Mouse (Mus musculus): ENCODE measurements at regions not wholly inside any gene's neighbourhood (a gene's known extent, or its start where the extent isn't known, plus 50 kb on each side); places are given as distances from the start of the nearest gene placed in this dataset.

GRCm38 (mm10) chr15:29356395-29356794 lies 816.0 kb upstream of the Ctnnd2 start:
- no peaks in the 10 kb centered on the region for H3K4me1 ChIP-seq (replicated peaks; ENCODE audit: control insufficient read depth, insufficient read depth, low read length)
- no peak for DNase-seq (ENCODE audit: low spot score)
- H3K4me3 ChIP-seq (replicated peaks; ENCODE audit: low read length), result no peak overlapping the region
- no peak overlapping the region for H3K9ac ChIP-seq
- H3K4me2 ChIP-seq (replicated peaks), result no peak overlapping the region
- no peak for ATAC-seq (ENCODE audit: low FRiP score)
- no peak overlapping the region for H3K27ac ChIP-seq
- 93% methylated on average over 4 of the region's 4 CpGs for WGBS
- no peaks in the 10 kb centered on the region for H3K9me3 ChIP-seq (ENCODE audit: control insufficient read depth, low read length)
- H3K36me3 ChIP-seq (replicated peaks; ENCODE audit: control insufficient read depth, insufficient read depth), result no peaks in the 10 kb centered on the region
- H3K27me3 ChIP-seq (ENCODE audit: control insufficient read depth, insufficient read depth, low read length), result no peaks in the 10 kb centered on the region

DNA sequence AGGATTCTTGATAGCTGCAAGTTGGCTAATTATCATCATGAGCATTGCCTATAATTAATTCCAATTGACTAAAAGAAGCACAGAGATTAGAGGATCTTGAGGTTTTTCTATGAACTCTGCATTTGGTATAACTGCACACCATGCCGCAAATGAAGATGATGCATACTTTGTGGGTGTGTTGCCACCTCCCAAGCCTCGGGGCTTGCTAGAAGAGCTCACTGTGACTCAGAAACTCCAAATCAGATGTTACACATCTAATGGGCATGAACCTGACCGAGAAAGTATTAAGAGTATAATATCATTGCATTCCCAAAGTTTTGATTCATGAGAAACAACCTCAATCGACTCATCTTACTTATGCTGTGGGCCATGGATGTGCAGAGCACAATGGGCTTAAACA lies 772.5 kb upstream of the Ctnnd2 start:
- DNase-seq (ENCODE audit: low spot score) (no peak), ATAC-seq (ENCODE audit: low FRiP score) (no peak)
- 96% methylated on average over 4 of the region's 4 CpGs for WGBS
- no peaks in the 10 kb centered on the region for H3K27me3 ChIP-seq (ENCODE audit: control insufficient read depth, insufficient read depth, low read length)
- H3K27ac ChIP-seq, result no peak overlapping the region
- H3K4me3 ChIP-seq (replicated peaks; ENCODE audit: low read length), result no peak overlapping the region
- no peaks in the 10 kb centered on the region for H3K9me3 ChIP-seq (ENCODE audit: control insufficient read depth, low read length)
- no peak overlapping the region for H3K9ac ChIP-seq
- H3K4me1 ChIP-seq (replicated peaks; ENCODE audit: control insufficient read depth, insufficient read depth, low read length), result no peaks in the 10 kb centered on the region
- H3K36me3 ChIP-seq (replicated peaks; ENCODE audit: control insufficient read depth, insufficient read depth), result no peaks in the 10 kb centered on the region
- H3K4me2 ChIP-seq (replicated peaks), result no peak overlapping the region

- no peaks in the 10 kb centered on the region for H3K27me3 ChIP-seq (ENCODE audit: control insufficient read depth, insufficient read depth, low read length)
- H3K4me2 ChIP-seq (replicated peaks), result no peak overlapping the region
- 14% methylated on average over 4 of the region's 4 CpGs for WGBS
- ATAC-seq (ENCODE audit: low FRiP score), result peak; percentile 77; the same call in 1 of the 2 replicates
- H3K4me1 ChIP-seq (replicated peaks; ENCODE audit: control insufficient read depth, insufficient read depth, low read length), result peaks cover 6% of the 10 kb centered on the region; the same call in 1 of the 2 replicates
- no peak overlapping the region for H3K27ac ChIP-seq
- no peak overlapping the region for H3K4me3 ChIP-seq (replicated peaks; ENCODE audit: low read length)
- H3K9me3 ChIP-seq (ENCODE audit: control insufficient read depth, low read length), result no peaks in the 10 kb centered on the region
- H3K36me3 ChIP-seq (replicated peaks; ENCODE audit: control insufficient read depth, insufficient read depth), result no peaks in the 10 kb centered on the region
- no peak overlapping the region for H3K9ac ChIP-seq
- no peak for DNase-seq (ENCODE audit: low spot score)
These were observed 739.2 kb upstream of the Ctnnd2 start for GRCm38 (mm10) chr15:29433033-29433739.

- Histone ChIP-seq H3K9ac (no peak overlapping the region), H3K9me3 (ENCODE audit: control insufficient read depth, low read length) (no peaks in the 10 kb centered on the region), H3K36me3 (replicated peaks; ENCODE audit: control insufficient read depth, insufficient read depth) (no peaks in the 10 kb centered on the region), H3K4me2 (replicated peaks) (no peak overlapping the region), H3K4me1 (replicated peaks; ENCODE audit: control insufficient read depth, insufficient read depth, low read length) (peaks cover 6% of the 10 kb centered on the region; the same call in 1 of the 2 replicates), H3K27me3 (ENCODE audit: control insufficient read depth, insufficient read depth, low read length) (no peaks in the 10 kb centered on the region), H3K4me3 (replicated peaks; ENCODE audit: low read length) (no peak overlapping the region), H3K27ac (no peak overlapping the region)
- DNase-seq (ENCODE audit: low spot score) (peak; percentile 45), ATAC-seq (ENCODE audit: low FRiP score) (peak; percentile 70)
- WGBS, result 40% methylated on average over 3 of the region's 3 CpGs
These were observed 734.6 kb upstream of the Ctnnd2 start for GRCm38 (mm10) chr15:29437699-29438326.

GRCm38 (mm10) chr15:29447876-29448275 lies 724.5 kb upstream of the Ctnnd2 start:
- no peak overlapping the region for H3K4me2 ChIP-seq (replicated peaks)
- WGBS, result 95% methylated on average over 2 of the region's 2 CpGs
- DNase-seq (ENCODE audit: low spot score) (no peak), ATAC-seq (ENCODE audit: low FRiP score) (no peak)
- H3K27me3 ChIP-seq (ENCODE audit: control insufficient read depth, insufficient read depth, low read length), result no peaks in the 10 kb centered on the region
- H3K4me1 ChIP-seq (replicated peaks; ENCODE audit: control insufficient read depth, insufficient read depth, low read length), result no peaks in the 10 kb centered on the region
- H3K27ac ChIP-seq, result no peak overlapping the region
- H3K9ac ChIP-seq, result no peak overlapping the region
- H3K9me3 ChIP-seq (ENCODE audit: control insufficient read depth, low read length), result no peaks in the 10 kb centered on the region
- no peak overlapping the region for H3K4me3 ChIP-seq (replicated peaks; ENCODE audit: low read length)
- no peaks in the 10 kb centered on the region for H3K36me3 ChIP-seq (replicated peaks; ENCODE audit: control insufficient read depth, insufficient read depth)

- H3K4me3 ChIP-seq (replicated peaks; ENCODE audit: low read length), result no peak overlapping the region
- 56% methylated on average over 2 of the region's 2 CpGs for WGBS
- DNase-seq (ENCODE audit: low spot score) (no peak), ATAC-seq (ENCODE audit: low FRiP score) (no peak)
- H3K27ac ChIP-seq, result no peak overlapping the region
- H3K36me3 ChIP-seq (replicated peaks; ENCODE audit: control insufficient read depth, insufficient read depth), result no peaks in the 10 kb centered on the region
- no peak overlapping the region for H3K4me2 ChIP-seq (replicated peaks)
- H3K9me3 ChIP-seq (ENCODE audit: control insufficient read depth, low read length), result no peaks in the 10 kb centered on the region
- no peaks in the 10 kb centered on the region for H3K4me1 ChIP-seq (replicated peaks; ENCODE audit: control insufficient read depth, insufficient read depth, low read length)
- H3K27me3 ChIP-seq (ENCODE audit: control insufficient read depth, insufficient read depth, low read length), result no peaks in the 10 kb centered on the region
- H3K9ac ChIP-seq, result no peak overlapping the region
These were observed 687.3 kb upstream of the Ctnnd2 start for GRCm38 (mm10) chr15:29485136-29485535.

DNA sequence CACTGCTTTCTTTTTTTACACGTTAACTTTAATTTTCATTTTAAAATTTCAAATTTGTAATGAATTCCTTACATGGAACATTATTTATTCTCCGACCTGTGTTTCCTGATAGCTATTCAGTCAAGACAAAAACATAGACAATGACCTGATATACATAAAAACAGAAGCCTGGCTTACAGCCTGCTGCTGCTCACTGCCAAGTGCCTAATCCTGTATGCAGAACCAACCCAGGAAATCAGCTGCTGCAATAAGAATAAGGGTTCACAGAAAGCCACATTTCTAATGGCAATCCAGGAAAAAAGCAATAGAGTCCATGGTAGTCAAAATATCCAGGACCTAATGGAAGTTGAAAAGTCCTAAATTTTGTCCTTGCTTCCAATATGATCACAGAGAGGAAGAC lies 642.4 kb upstream of the Ctnnd2 start:
- Histone ChIP-seq H3K4me2 (replicated peaks) (no peak overlapping the region), H3K27me3 (ENCODE audit: control insufficient read depth, insufficient read depth, low read length) (no peaks in the 10 kb centered on the region), H3K4me3 (replicated peaks; ENCODE audit: low read length) (no peak overlapping the region), H3K9me3 (ENCODE audit: control insufficient read depth, low read length) (no peaks in the 10 kb centered on the region), H3K27ac (no peak overlapping the region), H3K4me1 (replicated peaks; ENCODE audit: control insufficient read depth, insufficient read depth, low read length) (no peaks in the 10 kb centered on the region), H3K9ac (no peak overlapping the region), H3K36me3 (replicated peaks; ENCODE audit: control insufficient read depth, insufficient read depth) (no peaks in the 10 kb centered on the region)
- WGBS, result 46% methylated on average over 2 of the region's 2 CpGs
- DNase-seq (ENCODE audit: low spot score) (no peak), ATAC-seq (ENCODE audit: low FRiP score) (no peak)

GRCm38 (mm10) chr15:29568411-29568810 lies 604.0 kb upstream of the Ctnnd2 start:
- 91% methylated on average over 1 of the region's 1 CpGs for WGBS

More at GRCm38 (mm10) chr15:29568411-29568810, 604.0 kb upstream of the Ctnnd2 start:
- H3K36me3 ChIP-seq (replicated peaks; ENCODE audit: control insufficient read depth, insufficient read depth), result no peaks in the 10 kb centered on the region
- H3K9ac ChIP-seq, result no peak overlapping the region
- H3K27me3 ChIP-seq (ENCODE audit: control insufficient read depth, insufficient read depth, low read length), result no peaks in the 10 kb centered on the region
- no peak overlapping the region for H3K4me3 ChIP-seq (replicated peaks; ENCODE audit: low read length)
- H3K4me1 ChIP-seq (replicated peaks; ENCODE audit: control insufficient read depth, insufficient read depth, low read length), result no peaks in the 10 kb centered on the region
- ATAC-seq (ENCODE audit: low FRiP score) (no peak), DNase-seq (ENCODE audit: low spot score) (no peak)
- no peaks in the 10 kb centered on the region for H3K9me3 ChIP-seq (ENCODE audit: control insufficient read depth, low read length)
- H3K4me2 ChIP-seq (replicated peaks), result no peak overlapping the region
- no peak overlapping the region for H3K27ac ChIP-seq

All from hindbrain, embryonic 14.5 days (tissue).